Mouse (Mus musculus): Measurements from ENCODE around the gene Slc4a4. TPM values are rescaled to one million over a fixed set of nuclear protein-coding genes. Genes with fewer than 3 reads are reported as not detected.

The Slc4a4 gene
- total RNA-seq, 2 experiments from 2014 or later = 100 to 126 TPM

DNA sequence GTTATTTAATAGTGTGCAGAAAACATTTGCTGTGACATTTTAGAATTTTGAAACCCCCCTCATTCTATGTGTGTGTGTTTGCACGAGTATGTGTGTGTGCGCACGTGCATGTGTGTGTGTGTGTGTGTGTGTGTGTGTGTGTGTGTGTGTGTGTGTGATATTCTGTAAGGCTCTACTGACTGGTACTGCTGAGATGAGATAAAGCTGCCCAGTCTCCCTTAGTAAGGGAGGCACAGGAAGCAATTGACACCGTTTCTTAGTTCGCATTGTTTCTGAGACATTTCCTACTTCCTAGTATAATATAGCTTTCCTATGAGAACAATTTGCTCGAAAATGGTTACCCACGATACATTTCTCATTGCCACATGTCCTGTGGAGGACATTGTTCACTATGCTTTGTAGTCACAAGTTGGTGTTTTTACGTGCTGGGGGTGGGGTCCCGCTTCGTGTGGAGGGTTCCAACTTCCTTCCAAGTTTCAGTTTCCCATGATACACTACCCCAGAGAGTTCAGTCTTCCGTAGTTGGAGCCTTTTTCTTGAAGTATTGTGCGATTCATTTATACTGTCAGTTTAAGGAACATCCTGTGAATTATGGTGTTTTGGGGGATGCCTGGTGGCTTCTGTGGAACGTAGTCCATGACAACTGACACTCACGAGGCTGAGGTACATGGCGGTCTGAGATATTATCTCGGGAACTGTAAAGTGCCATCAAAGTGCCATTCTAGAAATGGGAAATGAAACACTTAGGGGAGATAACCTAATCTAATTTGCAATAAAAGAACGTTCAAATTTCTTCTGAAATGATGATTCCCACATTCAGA lies 66.3 kb downstream of the Slc4a4 start:
- intact Hi-C loops (cut with DNase I) = no loop called here

DNA sequence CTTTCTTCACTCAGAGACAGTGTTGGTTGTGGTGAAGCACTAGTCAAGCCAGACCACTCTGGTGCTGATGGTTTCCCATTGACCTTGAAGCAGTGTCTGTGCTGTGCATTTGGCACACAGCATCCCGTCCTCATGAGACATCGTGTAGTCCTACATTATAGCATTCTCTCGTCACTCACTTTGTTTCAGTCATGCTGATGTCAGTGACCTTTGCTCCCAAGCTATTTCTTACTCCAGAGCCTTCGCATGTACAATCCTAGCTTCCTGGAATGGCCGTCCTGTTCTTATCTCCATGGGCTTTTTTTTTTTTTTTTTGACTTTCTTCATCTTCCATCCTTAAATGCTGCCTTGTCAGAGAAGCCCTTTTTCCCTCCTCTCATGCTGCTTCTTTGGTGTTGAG lies 71.1 kb downstream of the Slc4a4 start:
- intact Hi-C loops (cut with DNase I) = loop anchor here (5.0 kb wide), 1 partner anchor 60 kb away; no protein-coding TSS in a partner anchor
- DNase-seq (ENCODE audit: low spot score in 2 of 2) = no peak

More for the DNA sequence above, 66.3 kb downstream of the Slc4a4 start:
- DNase-seq (ENCODE audit: low spot score in 2 of 2) = no peak

DNA sequence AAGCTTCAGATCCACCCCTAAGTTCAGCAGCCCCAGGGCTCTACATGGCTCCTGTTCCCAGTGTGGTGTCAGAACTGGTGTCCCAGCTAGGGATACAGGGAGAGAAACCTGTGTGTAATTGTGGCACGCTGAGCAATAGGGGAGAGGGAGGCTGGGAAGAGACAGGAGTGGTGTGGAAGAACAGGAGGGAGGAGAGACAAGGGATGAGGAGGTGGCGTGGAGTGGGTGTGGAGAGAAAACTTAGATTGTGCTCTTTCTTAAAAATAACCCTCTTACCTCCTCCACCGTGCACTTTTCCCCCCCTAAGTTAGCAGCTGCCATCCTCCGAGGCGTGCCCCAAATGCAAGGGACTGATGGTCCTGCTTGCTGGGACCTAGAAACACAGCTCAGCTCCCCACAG lies 72.3 kb downstream of the Slc4a4 start:
- DNase-seq (ENCODE audit: low spot score in 2 of 2) = peak; percentile 57
- intact Hi-C loops (cut with DNase I) = loop anchor here (5.0 kb wide), 1 partner anchor 58 kb away; no protein-coding TSS in a partner anchor

DNA sequence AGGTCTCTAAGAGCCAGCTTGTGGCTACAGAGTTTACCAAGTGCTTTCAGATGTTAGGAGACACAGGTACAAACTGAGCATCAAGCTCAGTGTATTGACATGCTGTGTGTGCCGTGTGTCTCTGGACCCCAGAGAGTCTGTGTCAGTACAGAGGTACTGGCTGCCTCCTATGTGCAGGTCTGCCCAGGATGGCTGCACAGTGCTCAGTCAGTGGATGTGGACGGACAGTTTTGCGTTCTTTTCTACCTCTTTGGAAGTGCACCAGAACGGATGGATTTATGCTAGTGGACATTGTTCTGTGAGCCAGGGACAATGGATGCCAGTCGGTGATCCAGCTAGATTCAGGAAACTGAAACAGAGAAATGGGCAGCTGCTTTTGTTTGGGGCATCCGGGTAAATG lies 72.8 kb downstream of the Slc4a4 start:
- intact Hi-C loops (cut with DNase I) = loop anchor here (5.0 kb wide), 1 partner anchor 58 kb away; no protein-coding TSS in a partner anchor
- no peak for DNase-seq (ENCODE audit: low spot score in 2 of 2)

DNA sequence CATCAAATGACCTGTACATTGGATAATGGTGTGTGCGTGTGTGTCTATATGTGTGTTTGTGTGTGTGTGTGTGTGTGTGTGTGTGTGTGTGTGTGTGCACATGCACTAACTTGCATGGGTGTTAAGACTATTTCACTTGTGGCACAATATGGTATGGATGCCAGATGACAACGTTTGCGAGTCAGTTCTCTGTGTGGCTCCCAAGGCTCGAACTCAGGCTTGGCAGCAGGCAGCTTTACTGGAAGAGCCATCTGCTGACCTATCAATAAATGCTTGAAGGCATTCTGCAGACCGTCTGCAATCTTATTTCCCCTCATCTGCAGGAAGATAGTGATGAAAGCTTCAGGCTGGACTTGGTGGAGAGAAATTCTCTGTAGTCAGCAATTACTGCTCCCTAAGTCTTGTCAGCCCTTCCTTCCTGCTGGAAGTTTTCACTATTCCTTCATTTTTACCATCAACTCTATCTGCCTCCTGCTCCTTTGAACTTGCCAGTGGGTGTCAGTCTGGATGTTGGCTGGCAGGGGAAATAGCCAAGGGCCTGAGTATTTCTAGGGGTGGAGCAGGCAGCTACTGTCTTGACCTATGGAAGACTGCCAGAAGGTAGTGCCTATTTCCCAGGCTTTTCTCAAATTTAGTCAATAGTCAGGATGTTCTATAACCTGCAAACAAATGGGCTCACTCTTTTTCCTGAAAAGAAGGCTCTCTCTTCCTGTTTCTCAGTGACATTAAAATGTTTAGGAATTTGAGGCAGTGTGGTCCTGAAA lies 73.9 kb downstream of the Slc4a4 start:
- DNase-seq (ENCODE audit: low spot score in 2 of 2) = no peak
- intact Hi-C loops (cut with DNase I) = no loop called here

DNA sequence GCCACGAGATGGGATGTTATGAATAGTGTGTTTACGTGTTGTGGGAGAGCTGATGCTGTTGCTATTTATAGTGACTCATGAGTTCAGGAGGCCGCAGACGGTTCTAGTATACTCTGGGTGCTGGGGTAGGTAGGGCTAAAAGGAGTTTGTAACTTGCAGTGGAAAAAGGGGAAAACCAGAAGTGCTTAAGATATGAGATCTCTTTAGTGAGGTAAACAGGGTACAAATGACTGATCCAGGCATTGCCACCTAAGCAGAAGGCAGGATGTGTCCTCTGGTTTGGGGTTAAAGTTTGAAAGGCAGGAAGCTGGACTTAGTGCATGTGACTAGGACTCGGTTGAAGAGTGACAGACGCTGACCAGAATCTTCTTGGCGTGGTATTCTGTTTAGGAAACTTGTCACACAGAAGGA lies 74.7 kb downstream of the Slc4a4 start:
- intact Hi-C loops (cut with DNase I) = no loop called here
- DNase-seq (ENCODE audit: low spot score in 2 of 2) = no peak

DNA sequence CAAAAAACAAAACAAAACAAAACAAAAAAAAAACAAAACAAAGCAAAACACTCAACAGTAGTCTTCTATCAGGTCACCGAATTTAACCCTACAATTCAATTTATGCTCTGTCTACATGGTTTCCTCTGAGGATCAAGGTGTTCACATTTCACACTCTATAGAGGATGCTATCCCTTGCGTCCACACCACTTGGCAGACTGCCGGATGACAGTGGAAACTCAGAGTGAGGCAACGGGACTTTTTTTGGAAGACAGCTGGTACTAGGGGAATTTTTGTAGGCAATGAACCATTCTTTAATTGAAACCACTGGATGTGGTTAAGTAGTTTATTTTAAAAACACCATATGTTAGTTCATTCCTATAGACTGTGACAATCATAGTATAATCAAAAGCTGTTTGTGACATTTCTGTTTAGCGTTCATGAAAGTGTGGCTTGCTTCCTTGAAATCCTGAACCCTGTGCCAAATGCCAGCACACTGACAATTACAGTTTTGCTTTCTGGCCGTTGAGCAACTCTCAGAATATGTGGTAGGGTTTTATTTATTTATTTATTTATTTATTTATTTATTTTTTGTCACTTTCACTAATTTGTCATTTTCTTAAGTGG lies 78.2 kb downstream of the Slc4a4 start:
- no peak for DNase-seq (ENCODE audit: low spot score in 2 of 2)

DNA sequence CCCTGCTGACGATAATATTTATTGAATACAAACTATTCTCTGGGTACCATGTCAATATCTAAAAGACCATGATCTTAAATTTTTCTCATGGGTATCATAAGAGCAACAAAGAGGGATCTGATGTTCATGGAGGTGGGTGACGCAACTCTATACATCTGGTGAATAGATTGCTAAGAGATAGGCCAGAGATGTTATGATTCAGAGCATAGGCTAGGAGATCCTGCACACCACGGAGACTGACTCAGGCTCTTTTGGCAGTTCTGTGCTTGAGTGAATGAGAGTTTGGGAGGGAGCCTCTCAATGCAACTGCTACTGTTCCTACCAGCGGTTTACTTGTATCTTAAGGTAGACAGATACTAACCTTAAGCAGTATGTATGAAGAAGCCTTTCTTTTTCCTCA lies 79.9 kb downstream of the Slc4a4 start:
- intact Hi-C loops (cut with DNase I) = no loop called here

More for the DNA sequence above, 78.2 kb downstream of the Slc4a4 start:
- intact Hi-C loops (cut with DNase I) = no loop called here

DNA sequence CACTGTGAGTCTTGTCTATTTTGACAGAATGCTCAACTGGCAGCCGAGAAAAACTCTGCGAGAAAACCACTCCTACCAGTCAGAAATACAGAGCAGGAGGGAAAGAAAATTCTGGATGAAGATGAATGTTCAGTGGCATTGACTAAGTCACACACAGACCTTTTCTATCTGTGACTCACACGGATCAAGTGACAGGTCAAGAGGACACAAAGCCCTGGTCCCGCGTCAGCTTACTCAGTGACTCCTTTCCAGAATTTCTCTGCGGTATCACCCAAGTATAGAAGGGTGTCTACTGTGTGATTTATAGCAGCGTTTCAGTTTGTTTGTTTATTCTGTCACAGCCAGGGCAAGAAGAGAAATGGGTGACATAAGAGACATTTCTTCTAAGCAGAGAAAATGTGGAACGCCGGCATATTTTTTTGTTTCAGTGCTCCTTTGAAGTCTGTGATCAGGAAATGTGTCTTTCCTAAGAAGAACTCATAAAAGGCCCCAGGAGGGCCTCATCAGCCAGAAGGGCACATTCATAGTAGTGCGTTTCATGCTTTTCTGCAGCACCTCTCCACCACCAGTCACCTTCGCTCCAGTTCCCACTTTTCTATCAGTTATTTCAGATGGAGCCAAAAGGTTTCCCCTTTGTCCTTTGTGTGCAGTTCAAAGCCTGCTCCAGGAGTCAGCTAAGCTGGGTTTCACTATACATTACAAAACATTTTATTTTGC lies 82.5 kb downstream of the Slc4a4 start:
- DNase-seq (ENCODE audit: low spot score in 2 of 2) = no peak
- intact Hi-C loops (cut with DNase I) = no loop called here

More for the DNA sequence above, 79.9 kb downstream of the Slc4a4 start:
- no peak for DNase-seq (ENCODE audit: low spot score in 2 of 2)

DNA sequence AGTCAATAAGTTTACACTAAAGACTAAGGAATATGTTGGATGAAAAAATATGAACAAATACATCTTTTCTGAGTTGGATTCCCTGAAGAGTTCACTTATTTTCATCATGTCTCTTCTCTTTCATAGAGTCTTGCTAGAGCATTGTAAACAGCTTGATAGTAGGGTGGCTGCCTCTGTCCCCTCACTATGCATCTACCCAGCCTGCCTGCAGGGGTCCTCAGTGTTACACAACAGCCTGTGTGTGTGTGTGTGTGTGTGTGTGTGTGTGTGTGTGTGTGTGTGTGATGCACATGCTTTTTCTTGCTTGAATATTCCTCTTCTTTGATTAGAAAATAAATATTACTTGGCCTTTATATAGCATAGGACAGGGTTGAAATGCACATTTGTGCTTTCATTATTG lies 84.9 kb downstream of the Slc4a4 start:
- DNase-seq (ENCODE audit: low spot score in 2 of 2) = no peak
- intact Hi-C loops (cut with DNase I) = loop anchor here (5.0 kb wide), 1 partner anchor 39 kb away; no protein-coding TSS in a partner anchor

DNA sequence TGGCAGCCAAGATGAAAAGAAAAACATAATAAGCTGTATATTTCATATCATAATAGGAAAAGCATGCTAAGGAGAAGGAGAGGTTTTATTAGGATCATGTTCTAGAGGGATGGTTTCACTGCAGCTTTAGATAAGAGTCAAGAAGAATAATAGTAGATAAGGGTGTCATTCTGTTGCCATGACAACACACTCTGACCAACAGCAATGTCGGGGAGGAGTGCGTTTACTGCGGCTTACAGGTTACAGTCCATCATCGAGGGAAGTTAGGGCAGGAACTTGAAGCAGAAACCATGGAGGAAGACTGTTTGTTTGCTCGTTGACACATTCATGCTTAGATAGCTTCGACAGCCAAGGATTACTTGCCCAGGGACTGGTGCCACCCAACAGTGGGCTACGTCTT lies 85.7 kb downstream of the Slc4a4 start:
- no peak for DNase-seq (ENCODE audit: low spot score in 2 of 2)
- intact Hi-C loops (cut with DNase I) = loop anchor here (5.0 kb wide), 1 partner anchor 40 kb away; no protein-coding TSS in a partner anchor

DNA sequence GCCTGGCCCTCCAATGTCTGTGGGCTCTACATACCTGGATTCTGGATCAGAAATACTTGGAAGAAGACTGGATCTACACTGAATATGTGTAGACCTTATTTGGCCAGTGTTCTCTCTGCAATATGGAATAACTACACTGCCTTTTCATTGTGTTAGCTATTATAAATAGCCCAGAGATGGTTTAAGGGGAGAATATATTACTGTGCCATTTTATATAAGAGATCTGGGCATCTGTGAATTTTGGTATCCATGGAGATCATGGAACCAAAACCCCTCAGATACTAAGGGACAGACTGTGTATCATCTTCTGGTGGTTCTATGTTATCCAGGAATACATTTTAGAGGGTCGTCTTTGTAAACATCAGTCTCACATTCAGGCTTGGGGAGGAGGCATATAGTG lies 86.5 kb downstream of the Slc4a4 start:
- intact Hi-C loops (cut with DNase I) = loop anchor here (5.0 kb wide), 1 partner anchor 41 kb away; no protein-coding TSS in a partner anchor
- DNase-seq (ENCODE audit: low spot score in 2 of 2) = no peak

DNA sequence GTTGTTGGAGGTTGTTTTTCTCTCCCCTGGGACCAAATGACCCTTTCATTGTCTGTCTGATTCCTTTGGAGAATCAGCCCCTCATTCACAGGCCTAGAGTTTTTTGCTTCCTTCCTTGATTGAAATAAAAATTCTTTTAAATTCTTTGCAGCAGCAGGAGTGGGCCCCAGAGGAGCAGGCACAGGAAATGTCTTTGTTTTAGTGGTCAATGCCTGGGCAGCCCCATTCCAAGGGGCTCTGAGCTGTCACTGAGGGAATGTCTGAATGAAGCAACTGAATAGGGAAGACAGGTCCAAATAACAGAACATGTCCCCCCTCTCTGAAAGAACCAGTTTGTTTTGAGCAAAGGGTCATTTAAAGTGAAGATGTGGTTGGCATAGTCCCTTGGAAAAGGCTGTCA lies 89.1 kb downstream of the Slc4a4 start:
- intact Hi-C loops (cut with DNase I) = no loop called here
- no peak for DNase-seq (ENCODE audit: low spot score in 2 of 2)

DNA sequence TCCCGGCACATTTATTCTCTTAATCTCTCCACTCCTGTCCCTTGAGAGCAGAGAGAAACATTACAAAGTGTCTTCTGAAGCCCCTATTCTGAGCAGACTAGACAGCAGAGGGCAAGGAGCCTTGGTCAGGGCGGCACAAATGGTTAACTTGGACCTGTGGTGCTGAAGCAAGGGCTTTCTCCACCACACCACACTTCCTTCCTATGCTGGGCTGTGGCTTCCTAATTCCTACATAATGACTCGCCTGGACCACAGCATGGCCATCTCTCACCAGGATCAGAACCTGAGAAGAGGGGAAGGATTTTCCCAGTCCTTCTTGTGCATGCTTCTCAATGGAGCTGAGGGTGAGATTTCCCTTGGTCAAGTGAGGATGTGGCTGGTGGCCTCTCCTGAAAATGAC lies 89.8 kb downstream of the Slc4a4 start:
- DNase-seq (ENCODE audit: low spot score in 2 of 2) = no peak
- intact Hi-C loops (cut with DNase I) = no loop called here

DNA sequence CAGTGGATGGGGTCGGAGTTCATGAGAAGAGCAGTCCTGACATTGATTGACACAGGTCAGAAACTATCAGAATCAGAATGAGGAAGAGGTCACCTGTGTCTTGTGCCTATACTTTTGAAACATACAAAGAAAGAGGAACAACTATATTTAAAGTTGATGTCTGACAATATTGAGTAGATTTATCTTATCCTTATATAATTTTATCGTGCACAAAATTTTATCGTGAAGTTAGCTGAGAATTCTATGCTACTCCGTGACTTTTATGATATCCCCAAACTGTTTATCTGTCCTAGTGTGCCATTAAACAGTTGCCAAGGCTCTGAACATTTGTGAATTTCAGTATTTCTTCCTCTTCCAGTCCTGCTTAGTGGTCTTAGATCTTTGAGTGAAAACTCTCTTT lies 94.1 kb downstream of the Slc4a4 start:
- intact Hi-C loops (cut with DNase I) = no loop called here
- no peak for DNase-seq (ENCODE audit: low spot score in 2 of 2)

DNA sequence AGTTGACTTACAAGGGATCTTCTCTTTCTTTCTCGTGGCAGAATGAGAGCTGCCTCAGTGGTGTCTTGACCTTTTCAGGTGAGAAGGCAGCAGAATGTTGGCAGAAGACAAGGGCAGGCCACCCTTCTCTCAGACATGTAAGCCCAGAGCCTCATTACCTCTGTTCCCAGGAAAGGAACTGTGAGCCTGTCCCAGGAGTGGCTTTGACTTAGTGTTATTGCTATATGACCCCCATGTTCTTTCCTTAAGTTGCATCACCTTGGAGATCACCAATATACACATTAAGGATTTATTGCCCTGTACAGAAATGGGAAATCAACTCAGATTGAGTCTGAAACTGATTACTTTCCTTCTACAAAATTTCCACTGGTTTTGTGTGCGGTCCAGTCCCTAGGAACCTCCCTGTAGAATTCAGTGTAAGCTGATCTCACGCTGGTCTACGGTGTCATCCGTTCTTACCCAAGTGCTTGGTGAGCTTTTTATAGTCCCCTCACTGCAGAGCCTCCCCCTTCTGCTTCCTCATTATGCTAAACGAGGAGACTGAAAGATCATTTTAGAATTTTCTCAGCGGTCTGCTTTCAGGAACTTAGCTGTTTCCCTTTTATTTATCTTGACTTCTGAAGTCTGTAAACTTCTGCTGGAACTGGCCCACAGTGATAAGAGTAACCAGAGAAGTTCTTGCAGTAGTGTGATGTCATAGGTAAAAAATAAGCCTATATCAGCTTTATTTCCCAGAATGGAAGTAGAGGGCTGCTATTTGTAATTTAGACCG lies 94.8 kb downstream of the Slc4a4 start:
- intact Hi-C loops (cut with DNase I) = no loop called here
- DNase-seq (ENCODE audit: low spot score in 2 of 2) = no peak

DNA sequence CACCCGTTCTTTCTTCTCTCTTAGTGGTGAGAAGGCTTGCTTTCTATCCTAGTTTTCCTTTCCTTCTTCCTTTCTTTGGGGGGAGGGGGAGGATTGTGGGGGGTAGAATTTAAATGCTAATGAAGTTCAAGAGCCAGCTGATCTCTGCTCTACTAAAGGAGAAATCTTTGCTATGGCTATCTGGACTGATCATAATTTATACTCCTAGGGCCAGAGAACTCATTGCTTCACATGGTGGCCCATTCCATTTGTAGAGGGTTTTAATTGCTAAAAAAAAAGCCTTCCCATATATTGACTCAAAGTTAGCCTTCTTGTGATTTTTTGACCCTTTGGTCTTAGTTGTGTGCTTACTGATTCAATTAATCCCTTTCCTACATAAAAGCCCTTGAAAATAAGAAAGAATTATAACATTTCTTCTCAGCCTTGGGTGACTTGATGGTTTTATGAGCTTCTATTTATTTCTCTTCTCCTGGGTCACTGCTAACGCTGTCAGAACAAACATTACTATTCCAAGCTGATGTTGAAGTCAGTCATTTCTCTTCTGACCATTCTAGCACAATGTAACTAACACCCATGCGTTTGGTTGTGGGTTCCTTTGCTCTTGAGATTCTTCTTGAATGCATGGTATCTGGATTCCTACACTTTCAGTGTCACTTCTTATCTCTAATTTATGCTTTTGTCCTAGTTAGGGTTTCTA lies 95.6 kb downstream of the Slc4a4 start:
- no peak for DNase-seq (ENCODE audit: low spot score in 2 of 2)
- intact Hi-C loops (cut with DNase I) = no loop called here

DNA sequence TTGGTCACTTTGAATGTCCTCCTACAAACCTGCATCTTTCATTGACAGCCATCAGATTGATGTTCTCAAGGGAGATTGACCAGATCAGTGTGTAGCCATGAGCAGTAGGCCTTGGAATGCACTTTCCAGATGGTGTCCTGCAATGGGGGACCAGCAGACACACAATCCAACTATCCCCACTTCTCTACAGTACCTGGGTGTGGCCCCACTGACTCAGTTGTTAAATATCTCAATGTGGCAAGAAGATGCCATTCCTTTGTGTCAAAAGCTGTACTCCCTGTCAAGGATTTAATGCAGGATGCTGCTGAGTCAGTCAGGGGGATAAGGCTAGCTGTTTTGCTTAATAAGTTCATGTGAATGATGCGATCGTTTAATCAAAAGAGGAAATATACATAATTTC lies 96.6 kb downstream of the Slc4a4 start:
- intact Hi-C loops (cut with DNase I) = no loop called here

More for the DNA sequence above, 96.6 kb downstream of the Slc4a4 start:
- DNase-seq (ENCODE audit: low spot score in 2 of 2) = no peak
